In the genomic region with DNA sequence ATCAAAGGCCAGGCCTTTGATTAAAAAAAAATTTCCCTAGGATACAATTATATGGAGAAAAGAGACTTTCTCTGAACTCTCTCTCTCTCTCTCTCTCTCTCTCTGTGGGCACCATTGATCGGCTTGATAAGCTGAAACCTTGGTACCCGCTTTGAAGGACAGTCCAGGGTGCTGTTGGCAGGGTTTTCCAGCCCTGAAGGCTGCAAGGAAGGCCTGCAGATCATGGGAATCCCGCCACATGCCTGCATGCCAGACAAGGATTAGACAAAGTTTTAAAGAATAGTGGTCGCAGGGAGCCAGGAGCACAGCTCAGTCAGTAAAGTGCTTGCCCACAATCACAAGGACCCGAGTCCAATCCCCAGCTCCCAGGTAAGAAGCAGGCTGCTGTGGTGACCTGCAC, we compare ENCODE assay signal across 15 mouse cellular contexts.
"Had no signal": no experiment of that assay in that cellular context is flagged by ENCODE, and none has a peak within 500 bp of the region (broad histone marks: within the 10 kb centered on the region; RNA-seq: fewer than 3 reads in every experiment).

No protein-coding gene starts in this region.

- DNase-seq: gastrocnemius, adult 2 months; gastrocnemius, postnatal 10 days; gastrocnemius, postnatal 36 days; heart, adult 11 months; heart, adult 2 months; heart, postnatal 14 days; heart, postnatal 36 days; kidney, adult 11 months; kidney, adult 2 months; kidney, adult 9 months; kidney, postnatal 14 days; kidney, postnatal 36 days; layer of hippocampus, adult 9-11 months; layer of hippocampus, postnatal 36 days; left cerebral cortex, postnatal 4 days had no signal
